Mouse (Mus musculus): Measurements from ENCODE around the gene Cldnd2. TPM values are rescaled to one million over a fixed set of nuclear protein-coding genes. Genes with fewer than 3 reads are reported as not detected.
"Not testable (repeated sequence)": the region's sequence is repeated elsewhere in the genome, so short reads cannot be mapped to it uniquely, and the experiment has no call there.

The Cldnd2 gene
- not detected for total RNA-seq (2021)
- long read RNA-seq, experiment 1: 0 reads
- long read RNA-seq, experiment 2: 0 reads

DNA sequence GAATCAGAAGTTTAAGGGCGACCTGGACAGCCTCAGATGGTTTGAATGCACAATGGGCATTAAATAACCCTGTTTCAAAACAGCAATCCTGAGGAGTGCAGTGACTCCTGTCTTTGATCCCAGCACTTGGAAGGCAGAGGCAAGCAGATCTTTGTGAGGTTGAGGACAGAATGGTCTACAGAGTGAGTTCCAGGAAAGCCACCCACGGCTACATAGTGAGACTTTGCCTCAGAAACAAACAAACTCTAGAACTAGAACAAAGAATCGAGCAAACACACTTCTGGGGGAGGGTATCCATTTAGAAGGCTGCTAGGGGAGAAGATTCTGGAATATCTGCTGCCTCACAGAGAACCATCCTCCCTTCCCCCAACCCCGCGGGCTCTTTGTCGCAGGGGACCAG, at the start of gene Cldnd2:
TSS of gene Cldnd2 (plus strand) at position 301 of the 400 bp plus-strand sequence.
- no peak for DNase-seq

DNA sequence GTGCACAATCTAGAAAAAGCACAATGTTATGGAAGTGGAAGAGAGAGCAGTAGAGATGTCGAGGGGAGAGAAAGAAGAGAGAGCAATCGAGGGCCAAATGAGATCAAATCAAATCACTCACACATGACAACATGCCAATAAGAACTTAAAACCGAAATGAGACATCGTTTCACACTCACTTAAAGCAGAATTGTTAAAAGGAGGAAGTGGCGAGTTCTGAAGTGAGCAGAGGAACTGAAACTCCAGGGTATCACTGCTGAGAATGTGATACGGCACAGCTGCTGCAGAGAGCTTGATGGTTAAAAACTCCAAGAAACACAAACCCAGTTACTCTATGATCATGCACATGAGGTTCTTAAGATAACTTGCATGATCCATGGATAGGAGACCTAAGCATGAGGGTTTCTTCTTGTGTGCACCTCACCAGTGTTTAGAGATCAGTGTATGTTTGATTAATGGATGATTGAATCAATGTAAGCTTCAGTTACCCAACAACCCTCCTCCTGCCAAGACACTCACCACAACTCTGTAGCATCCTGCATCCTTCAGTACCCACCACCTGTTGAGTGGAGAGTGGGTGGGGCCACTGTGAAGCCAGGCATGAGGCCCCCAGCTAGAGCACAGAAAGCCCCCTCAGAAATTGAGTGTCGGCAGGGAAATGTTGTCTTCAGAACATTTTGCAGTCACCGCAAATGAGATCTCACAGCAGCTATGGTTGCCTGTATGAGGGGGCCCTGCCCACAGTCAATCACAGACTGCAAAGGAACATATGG, 48.0 kb upstream of the Cldnd2 start:
- peak; percentile 5 to 29 for DNase-seq

DNA sequence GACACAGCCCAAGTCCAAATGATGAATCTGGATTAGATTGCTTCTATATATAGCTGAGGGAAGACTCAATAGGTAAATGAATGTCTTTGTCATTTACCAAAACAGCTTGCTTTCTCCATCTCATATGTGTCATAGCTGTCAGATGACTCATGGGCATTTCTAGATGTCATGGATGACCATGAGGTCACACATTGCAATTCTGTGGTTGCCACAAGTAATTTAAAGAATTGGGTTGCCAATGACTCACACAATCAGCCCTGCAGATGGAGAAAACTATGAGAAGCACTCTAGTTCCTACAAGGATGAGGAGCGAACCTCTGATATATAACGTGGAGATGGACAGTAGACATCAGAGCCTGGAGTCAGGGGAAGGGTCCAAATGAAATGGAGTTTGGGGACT, 41.1 kb upstream of the Cldnd2 start:
- DNase-seq: no peak

DNA sequence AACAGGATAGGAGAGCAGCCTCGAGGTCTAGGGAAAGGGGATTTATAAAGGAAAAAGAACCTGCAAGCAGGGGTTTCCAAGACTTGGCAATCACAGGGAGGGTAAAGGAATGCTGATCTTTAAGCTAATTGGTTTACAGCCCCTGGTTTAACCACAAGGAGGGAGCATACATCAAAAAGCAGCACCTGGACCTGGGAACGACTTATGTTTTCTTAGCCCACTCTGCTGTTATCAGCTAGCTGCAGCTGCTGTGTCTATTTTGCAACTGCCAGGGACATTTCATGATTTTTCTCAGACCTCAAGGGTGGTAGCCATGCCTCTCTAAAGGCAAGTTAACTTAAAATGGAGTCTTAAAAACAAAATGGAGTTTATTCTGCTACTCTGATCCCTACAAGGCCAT, 37.9 kb upstream of the Cldnd2 start:
- DNase-seq: no peak

DNA sequence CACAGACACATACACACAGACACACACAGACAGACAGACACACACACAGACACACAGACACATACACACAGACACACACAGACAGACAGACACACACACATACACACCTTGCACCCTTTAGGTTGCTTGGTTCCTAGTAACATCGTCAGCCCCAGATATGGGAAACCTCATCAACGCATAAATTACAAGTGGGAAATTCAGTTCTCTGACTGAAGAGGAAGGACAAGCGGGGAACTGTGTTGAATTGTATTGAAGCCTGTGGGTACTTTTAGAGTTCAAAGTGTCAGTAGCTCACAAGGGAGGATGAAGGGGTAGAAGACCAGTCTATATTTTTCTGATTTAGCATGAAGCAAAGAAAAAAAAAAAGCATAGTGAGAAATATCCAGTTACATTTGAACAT, 33.0 kb upstream of the Cldnd2 start:
- no peak for DNase-seq

DNA sequence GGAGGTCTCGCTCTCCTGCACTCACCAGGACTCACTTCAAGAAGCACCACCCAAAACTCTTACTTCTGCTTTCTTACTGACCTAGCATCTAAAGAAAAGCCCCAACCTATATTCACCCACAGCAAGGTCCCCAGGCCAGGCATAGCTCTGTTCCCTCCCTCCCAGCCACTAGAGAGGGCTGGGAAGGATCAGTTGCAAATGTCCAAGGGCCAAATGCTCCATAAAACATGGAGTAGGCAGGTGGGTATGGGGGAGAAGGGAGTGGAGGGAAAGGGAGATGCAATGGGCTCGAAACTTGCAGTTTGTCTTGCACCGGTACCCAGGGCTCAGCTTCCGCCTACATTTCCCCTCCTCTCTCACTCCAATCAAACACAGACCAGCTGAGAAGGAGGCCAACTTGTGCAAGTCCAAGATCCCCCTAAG, 32.4 kb upstream of the Cldnd2 start, which contains the start of gene Siglecg:
TSS of gene Siglecg (plus strand) at position 74 of the 423 bp plus-strand sequence.
- DNase-seq: no peak

DNA sequence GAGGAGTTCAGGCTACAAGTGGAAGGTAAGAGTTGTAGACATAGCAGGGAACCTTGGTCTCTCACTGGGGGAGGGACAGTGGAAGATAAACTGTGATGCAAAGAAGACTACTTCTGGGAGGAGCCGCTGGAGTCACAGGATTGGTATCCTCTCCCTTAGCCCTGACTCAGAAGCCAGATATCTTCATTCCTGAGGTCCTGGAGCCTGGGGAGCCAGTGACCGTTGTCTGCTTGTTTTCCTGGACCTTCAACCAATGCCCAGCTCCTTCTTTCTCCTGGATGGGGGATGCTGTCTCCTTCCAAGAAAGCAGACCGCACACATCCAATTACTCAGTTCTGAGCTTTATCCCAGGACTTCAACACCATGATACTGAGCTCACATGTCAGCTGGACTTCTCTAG, 31.5 kb upstream of the Cldnd2 start:
- no peak for DNase-seq

DNA sequence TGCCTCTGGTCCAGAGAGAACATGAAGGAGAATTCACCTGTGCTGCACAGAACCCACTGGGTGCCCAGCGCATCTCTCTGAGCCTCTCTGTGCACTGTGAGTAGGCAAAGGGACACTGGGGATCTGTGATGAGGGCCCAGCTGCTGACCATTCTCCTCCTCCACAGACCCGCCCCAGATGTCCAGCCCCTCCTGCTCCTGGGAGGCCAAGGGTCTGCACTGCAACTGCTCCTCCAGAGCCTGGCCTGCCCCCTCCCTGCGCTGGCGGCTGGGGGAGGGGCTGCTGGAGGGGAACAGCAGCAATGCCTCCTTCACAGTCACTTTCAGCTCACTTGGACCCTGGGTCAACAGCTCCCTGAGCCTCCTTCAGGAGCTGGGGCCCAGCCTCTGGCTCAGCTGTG, 28.9 kb upstream of the Cldnd2 start:
- not testable (repeated sequence) for DNase-seq

DNA sequence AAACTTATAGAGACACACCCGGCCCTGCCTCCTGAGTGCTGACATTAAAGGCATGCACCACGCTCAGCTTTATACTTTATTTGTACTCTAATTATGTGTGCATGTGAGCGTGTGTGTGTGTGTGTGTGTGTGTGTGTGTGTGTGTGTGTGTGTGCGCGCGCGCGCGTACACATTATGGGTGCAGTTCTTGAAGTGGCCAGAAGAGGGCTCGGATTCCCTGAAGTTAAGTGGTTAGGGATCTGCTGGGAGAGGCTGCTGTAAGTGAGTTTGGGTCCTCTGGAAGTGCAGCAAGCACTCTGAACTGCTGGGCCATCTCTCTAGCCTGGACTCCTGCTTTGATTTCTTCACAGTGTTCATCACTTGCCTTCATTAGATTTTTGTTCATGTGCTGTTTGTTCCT, 23.3 kb upstream of the Cldnd2 start:
- DNase-seq: no peak

DNA sequence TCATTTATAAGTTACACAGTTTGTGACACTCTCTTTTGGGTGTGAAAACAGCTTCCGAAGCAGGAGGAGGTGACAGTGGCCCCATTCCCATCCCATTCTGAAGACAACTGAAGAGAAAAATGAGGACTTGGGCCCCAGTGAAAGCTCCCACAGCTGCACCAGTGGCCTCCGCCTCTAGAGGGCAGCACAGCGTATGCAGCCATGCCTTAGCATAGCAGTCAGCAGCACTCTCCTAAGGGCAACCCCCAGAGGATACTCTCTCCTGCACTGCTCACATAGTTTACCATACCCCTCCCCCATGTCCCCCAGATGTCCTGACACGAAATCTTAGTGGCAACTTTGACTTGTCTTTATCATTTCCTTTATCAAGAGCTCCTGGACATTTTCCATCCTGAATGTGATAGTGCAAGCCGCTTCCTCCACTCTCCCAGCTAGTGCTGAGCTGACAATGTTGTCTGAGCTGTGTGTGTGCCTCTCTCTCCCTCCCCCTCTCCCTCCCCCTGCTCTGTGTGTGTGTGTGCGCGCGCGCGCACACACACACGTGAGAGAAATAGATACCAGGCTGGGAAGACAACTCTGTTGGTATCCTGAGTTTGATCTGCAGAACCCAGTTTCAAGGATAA, 17.5 kb upstream of the Cldnd2 start:
- DNase-seq: peak; percentile 79 to 93

DNA sequence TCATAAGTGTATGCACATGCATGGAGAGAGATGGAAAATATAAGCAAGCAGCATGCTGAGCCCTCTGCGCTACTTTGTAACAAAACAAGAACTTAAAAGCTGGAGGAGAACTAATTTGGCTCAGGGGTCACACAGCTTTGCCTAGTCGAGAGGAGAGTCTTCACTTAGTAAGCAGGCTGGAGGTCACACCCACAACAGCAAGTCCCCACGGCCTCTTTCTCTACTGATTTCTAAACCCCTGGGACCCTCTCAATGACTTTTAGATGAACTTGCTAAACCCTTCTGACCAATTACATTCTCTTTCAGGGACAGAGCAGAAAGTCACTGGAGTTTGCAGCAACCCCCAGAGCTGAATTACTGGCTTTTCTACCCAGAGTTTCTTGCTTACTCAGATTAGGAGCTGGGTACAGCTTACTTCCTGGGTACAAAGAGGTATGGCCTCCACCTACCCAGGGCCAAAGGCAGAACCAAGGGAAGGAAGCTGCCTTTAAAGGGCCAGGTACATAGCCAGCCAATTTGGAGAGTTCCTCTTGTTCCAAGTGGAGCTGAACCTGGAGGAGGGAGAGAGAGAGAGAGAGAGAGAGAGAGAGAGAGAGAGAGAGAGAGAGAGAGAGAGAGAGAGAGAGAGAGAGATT, 16.5 kb upstream of the Cldnd2 start:
- no peak for DNase-seq

DNA sequence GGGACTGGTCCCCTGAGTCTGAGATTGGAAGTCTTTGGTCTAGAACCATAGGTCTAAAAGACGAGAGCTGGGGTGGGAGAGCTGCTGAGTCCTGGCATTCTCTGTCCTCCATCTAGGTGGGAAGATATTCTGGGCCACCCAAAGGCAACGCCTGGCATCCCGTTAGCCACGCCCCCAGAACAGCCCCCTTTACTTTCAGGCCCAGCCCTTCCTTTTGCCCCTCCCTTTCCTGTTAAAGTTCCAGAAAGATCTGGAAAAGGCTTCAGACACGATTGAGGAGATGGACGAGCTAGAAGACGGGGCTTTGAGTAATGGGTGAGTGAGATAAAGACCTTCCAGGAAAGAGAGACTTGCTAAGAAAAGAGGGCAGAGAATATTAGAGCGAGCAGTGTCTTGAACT, 13.2 kb upstream of the Cldnd2 start, which contains the start of gene Lim2:
TSS of gene Lim2 (plus strand) at position 265 of the 400 bp plus-strand sequence.
- no peak for DNase-seq

DNA sequence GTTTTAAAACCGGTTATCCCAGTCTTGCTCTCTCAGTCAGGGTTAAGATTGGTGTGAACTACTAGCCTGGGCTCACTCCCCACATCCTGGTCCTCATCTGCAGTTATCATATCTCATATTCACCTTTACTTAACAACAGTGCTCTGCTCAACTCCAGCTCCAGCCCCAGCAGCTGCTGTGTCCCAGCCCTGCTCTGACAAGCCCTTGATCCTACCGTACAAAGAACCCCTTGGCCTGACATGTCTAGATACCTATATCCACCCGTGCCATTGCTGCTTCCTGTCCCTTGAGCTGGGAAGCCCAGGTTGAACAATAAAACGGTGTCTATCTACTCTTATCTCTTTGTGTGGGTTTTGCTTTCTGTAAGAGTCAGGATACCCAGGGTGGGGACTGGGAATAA, 11.1 kb upstream of the Cldnd2 start:
- no peak for DNase-seq

DNA sequence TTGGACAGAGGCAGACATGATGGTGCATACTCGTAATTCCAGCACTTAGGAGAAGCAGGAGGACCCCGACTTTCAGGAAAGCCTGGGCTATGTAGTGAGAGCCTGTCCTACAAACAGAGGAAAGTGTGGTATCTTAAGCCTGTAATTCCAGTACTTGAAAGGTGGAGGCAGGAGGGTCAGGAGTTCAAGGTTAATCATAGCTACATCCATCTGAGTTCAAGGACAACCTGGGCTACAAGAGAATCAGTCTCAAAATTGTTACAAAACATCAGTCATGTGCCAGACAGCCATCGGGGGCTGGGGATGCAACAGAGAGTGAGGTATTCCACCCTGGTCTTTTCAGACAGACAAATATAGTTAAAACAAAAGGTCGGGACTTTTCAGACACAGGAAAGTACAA, 7.7 kb upstream of the Cldnd2 start:
- DNase-seq: no peak

DNA sequence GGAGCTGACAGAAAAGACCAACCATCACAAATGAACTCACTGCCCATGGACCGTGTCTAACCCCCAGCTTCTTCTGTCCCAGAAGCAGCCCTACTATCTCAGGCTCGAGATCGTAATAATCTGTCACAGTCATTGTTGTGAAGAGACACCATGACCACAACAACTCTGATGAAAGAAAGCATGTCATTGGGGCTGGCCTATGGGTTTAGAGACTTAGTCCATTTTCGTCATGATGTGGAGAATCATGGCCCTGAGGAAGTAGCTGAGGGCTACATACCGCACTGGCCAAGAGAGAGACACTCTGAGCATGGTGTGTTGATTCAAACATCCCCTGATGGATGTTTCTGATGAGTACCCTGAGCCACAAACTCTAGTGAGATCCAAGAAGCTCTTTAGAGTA, 5.9 kb upstream of the Cldnd2 start:
- no peak for DNase-seq

DNA sequence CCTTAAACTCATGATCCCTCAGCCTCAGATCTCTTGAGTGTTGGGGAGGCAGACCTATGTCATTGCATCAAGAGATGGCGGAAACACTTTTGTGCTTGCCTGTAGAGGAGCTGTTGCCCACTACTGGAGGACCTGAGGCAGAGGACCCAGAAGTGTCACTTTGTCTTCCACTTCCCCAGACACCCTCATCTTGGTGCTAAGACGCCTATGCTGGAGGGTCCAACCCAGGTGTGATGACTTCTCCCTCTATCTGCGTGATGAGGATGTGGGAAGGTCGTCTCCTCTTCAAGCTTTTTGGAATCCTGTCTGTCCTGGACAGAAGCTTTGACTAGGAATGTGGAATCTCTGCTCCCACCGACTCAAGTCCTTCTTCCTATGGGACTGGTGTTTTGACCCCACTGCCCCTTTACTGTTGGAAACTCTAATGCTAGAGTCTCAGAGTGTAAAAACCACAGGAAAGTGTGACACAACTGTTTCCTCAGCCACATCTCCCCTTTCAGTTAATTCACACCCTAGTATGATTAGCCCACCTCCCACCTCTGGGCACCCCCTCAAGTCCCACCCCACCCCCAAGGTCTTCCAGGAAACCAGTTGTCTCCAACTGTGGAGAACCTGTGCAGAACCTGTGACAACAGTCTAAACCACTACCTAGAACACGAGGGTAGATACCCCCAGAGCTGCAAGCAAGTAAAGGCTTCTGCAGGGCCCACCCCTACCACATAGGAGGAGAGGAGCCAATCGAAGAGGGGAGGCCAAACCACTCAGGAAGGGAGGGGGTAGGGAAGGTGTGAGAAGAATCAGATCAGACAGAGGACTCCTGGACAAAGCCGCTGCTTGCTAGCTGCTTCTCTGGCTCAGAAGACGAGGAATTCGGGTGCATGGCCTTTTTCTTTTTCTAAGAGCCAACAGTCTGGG, 4.0 kb upstream of the Cldnd2 start, which contains the start of gene Nkg7:
TSS of gene Nkg7 (plus strand) at position 733 of the 915 bp plus-strand sequence.
- no peak for DNase-seq

DNA sequence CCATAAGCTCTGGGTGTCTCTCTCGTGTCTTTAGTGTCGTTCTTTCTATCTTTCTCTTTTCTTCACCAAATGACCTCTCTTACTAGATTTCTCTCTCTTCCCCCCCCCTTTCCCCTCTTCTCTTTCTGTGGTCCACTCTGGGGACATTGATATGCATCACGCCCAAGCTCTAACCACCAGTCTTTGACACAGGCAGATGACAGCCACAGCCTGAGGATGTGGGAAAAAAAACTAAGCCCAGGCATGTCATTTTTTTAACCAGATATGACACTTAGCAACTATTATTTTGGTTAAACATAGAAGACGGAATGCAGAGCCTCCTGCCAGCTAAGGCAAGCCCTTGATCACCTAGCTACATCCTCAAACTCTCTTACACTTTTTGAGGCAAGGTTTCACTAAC, 2.0 kb upstream of the Cldnd2 start:
- no peak for DNase-seq

DNA sequence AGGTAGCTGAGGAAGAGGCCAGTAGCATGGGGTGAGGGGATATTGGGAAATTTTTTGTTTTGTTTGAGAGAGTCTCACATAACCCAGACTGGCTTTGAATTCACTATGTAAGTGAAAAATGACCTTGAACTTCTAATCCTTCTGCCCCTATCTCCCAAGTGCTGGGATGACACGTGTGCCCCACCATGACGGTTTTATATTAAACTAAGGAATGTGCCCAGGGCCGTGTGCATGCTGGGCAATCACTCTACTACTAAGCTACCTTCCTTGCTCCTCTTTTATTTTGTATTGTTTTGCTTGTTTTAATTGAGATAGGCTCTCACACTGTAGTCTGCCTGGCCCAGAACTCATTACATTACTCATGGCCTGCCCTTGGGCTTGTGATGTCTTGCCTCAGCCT, 489 bp downstream of the Cldnd2 start:
- DNase-seq: no peak

DNA sequence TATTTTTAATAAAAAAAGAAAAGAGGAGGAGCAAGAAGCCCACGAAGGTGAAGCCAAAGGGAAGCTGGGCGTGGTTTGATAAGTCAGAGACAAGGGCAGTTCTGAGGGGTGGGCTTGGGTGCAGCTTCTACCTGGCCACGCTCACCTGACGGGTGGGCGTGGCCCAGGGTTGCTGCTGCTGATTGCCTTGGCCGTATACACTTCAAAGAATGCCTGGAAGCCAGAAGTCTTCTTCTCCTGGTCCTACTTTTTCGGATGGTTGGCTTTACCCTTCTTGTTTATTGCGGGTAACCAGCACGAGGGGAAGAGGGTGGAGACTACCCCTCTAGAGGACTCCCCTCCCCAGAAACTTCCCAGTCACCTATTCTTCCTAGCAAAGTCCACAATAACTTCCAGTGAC, 2.1 kb downstream of the Cldnd2 start:
- no peak for DNase-seq

DNA sequence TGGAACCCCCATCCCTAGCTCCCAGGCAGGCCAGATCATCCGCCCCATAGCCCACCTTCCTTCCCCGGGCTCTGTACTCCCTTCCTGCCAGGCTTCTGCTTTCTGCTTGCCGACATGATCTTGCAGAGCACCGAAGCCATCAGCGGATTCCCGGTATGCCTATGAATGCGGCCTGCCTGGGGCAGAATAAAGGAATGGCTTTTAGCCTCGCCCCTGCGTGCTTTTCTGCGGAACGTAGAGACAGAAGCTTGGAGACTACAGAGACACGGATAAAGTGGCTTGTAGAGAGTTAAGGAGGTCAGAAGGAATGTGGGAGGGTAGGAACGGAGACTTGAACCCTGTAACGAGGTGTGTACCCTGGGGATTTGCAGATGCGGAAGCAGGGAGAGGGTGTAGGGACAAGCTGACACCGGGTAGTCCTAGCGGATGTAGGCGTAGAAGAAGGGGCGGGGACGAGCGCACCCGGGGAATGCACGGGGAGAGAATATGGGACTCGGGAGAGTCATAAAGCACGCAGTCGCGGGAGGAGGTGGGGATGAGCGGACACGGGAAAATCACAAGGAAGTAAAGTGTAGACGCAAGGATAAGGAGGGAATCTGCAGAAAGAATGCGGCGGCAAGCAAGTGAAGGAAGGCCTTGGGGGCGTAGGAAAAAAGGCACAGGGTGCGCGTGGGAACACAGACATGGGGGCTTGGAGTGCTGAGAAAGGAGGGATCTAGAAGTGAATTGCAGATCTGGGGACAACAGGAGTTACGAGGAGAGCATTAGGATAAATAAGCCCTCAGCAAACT, 2.7 kb downstream of the Cldnd2 start:
- DNase-seq: peak; percentile 90 to 93

DNA sequence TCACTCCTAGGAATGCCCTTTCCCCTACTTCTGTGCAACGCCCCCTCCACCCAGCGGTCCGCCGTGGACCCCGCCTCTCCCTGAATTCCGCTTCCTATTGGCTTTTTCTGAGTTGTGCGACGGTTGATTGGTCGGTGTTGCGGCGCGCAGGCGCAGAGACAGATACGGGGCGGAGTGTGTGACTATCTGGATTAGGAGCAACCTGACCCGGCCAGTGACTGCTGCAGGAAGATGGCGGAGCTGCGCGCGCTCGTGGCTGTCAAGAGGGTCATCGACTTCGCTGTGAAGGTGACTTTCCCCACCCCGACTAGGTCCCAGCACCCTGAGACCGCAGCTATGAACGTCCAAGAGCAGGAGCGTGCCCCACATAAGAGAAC, 3.3 kb downstream of the Cldnd2 start, which contains the start of the genes Etfb and Gm45233:
TSS of gene Etfb (plus strand) at position 167 of the 377 bp plus-strand sequence.
TSS of gene Gm45233 (plus strand) at position 212 of the 377 bp plus-strand sequence.
- DNase-seq: peak; percentile 96 to 99

Measured in heart, adult 18-20 months (tissue).